Mouse (Mus musculus): ENCODE data around the gene Syngr4.
A peak's percentile ranks its signal among the peaks of the same experiment; 100 is the strongest.
"Not testable (repeated sequence)": the region's sequence is repeated elsewhere in the genome, so short reads cannot be mapped to it uniquely, and the experiment has no call there.

Gene Syngr4

GRCm38 (mm10) chr7:45896517-45897257, at the start of gene Syngr4, which contains the start of gene Tmem143:
TSS of gene Syngr4 (minus strand) at chr7:45896714.
TSS of gene Tmem143 (plus strand) at chr7:45896941.
- peak; percentile 93 to 97 for DNase-seq (ENCODE audit: low spot score in 2 of 2)

- DNase-seq (ENCODE audit: low spot score in 2 of 2) = not testable (repeated sequence)
Observed at GRCm38 (mm10) chr7:45943280-45943679, 46.8 kb upstream of the Syngr4 start.

- DNase-seq (ENCODE audit: low spot score in 2 of 2) = no peak
Observed at GRCm38 (mm10) chr7:45941986-45942385, 45.5 kb upstream of the Syngr4 start.

GRCm38 (mm10) chr7:45939836-45940235, 43.3 kb upstream of the Syngr4 start:
- no peak for DNase-seq (ENCODE audit: low spot score in 2 of 2)

- peak; percentile 48 to 80 for DNase-seq (ENCODE audit: low spot score in 2 of 2)
Observed at GRCm38 (mm10) chr7:45935114-45935513, 38.6 kb upstream of the Syngr4 start.

GRCm38 (mm10) chr7:45933766-45934165, 37.3 kb upstream of the Syngr4 start:
- DNase-seq (ENCODE audit: low spot score in 2 of 2) = not testable (repeated sequence)

GRCm38 (mm10) chr7:45929688-45930087, 33.2 kb upstream of the Syngr4 start:
- no peak for DNase-seq (ENCODE audit: low spot score in 2 of 2)

- DNase-seq (ENCODE audit: low spot score in 2 of 2) = no peak
Observed at GRCm38 (mm10) chr7:45928626-45929295, 32.2 kb upstream of the Syngr4 start.

GRCm38 (mm10) chr7:45924429-45924816, 27.9 kb upstream of the Syngr4 start:
- DNase-seq (ENCODE audit: low spot score in 2 of 2) = peak in 1 of 2 experiments; percentile 64

GRCm38 (mm10) chr7:45923762-45924428, 27.4 kb upstream of the Syngr4 start, which contains the start of gene Ccdc114:
TSS of gene Ccdc114 (plus strand) at chr7:45924072.
- DNase-seq (ENCODE audit: low spot score in 2 of 2) = peak; percentile 58 to 71

- DNase-seq (ENCODE audit: low spot score in 2 of 2) = peak; percentile 85 to 94
Observed at GRCm38 (mm10) chr7:45922928-45923761, 26.6 kb upstream of the Syngr4 start.

- peak; percentile 28 to 33 for DNase-seq (ENCODE audit: low spot score in 2 of 2)
Observed at GRCm38 (mm10) chr7:45921950-45922600, 25.6 kb upstream of the Syngr4 start.

GRCm38 (mm10) chr7:45921242-45921621, 24.7 kb upstream of the Syngr4 start, which contains the start of gene Emp3:
TSS of gene Emp3 (minus strand) at chr7:45921404.
- DNase-seq (ENCODE audit: low spot score in 2 of 2) = peak; percentile 44 to 75

- peak; percentile 29 to 41 for DNase-seq (ENCODE audit: low spot score in 2 of 2)
Observed at GRCm38 (mm10) chr7:45920583-45921241, 24.2 kb upstream of the Syngr4 start.

- DNase-seq (ENCODE audit: low spot score in 2 of 2) = peak in 1 of 2 experiments; percentile 26
Observed at GRCm38 (mm10) chr7:45919761-45920160, 23.2 kb upstream of the Syngr4 start.

- peak; percentile 31 to 67 for DNase-seq (ENCODE audit: low spot score in 2 of 2)
Observed at GRCm38 (mm10) chr7:45919083-45919671, 22.7 kb upstream of the Syngr4 start.

- no peak for DNase-seq (ENCODE audit: low spot score in 2 of 2)
Observed at GRCm38 (mm10) chr7:45917926-45918325, 21.4 kb upstream of the Syngr4 start.

GRCm38 (mm10) chr7:45917004-45917704, 20.6 kb upstream of the Syngr4 start:
- no peak for DNase-seq (ENCODE audit: low spot score in 2 of 2)
